13 mouse cellular contexts compared by ENCODE assay signal in genomic region chr3:98094629-98095583, GRCm38 (mm10).
DNase-seq lines count a peak whose midpoint lies in the region; ATAC-seq and TF ChIP-seq lines count a peak whose summit lies in the region.
"Had no signal": no experiment of that assay in that cellular context is flagged by ENCODE, and none has a peak within 500 bp of the region (broad histone marks: within the 10 kb centered on the region; RNA-seq: fewer than 3 reads in every experiment).

No protein-coding gene starts in this region.

- peaks cover 34% of the 10 kb centered on the region for H3K4me1 ChIP-seq in heart, embryonic 15.5 days (replicated peaks)
- no peaks in the 10 kb centered on the region; the same call in 1 of the 2 replicates for H3K4me1 ChIP-seq in lung, postnatal 0 days (ENCODE audit: insufficient read depth, low read depth, low read length)
- H3K4me1 ChIP-seq in forebrain, embryonic 13.5 days, result peaks cover 36% of the 10 kb centered on the region
- peaks cover 16% of the 10 kb centered on the region for H3K4me1 ChIP-seq in stomach, embryonic 16.5 days (ENCODE audit: control insufficient read depth, insufficient read depth, low read length)

- H3K36me3 ChIP-seq in heart, embryonic 15.5 days, result peaks cover 19% of the 10 kb centered on the region
- peaks cover 6% of the 10 kb centered on the region; the same call in 1 of the 2 replicates for H3K36me3 ChIP-seq in lung, postnatal 0 days (ENCODE audit: insufficient read depth, low read length)
- peaks cover 28% of the 10 kb centered on the region for H3K36me3 ChIP-seq in forebrain, embryonic 13.5 days (ENCODE audit: poor library complexity, severe bottlenecking)
- H3K36me3 ChIP-seq in stomach, embryonic 16.5 days (ENCODE audit: control insufficient read depth, insufficient read depth, low read length), result peaks cover 3% of the 10 kb centered on the region; the same call in 1 of the 2 replicates

- H3K9ac ChIP-seq in heart, embryonic 15.5 days, result peak overlapping the region; percentile 25; the same call in 1 of the 2 replicates
- no peak overlapping the region for H3K9ac ChIP-seq in lung, postnatal 0 days (replicated peaks; ENCODE audit: low read depth)
- H3K9ac ChIP-seq in forebrain, embryonic 13.5 days, result no peak overlapping the region
- H3K9ac ChIP-seq in stomach, embryonic 16.5 days (ENCODE audit: low read length), result no peak overlapping the region
- H3K9ac ChIP-seq: hindbrain, embryonic 13.5 days had no signal

- peak overlapping the region; percentile 42 for H3K4me2 ChIP-seq in heart, embryonic 15.5 days
- H3K4me2 ChIP-seq in lung, postnatal 0 days (replicated peaks; ENCODE audit: low read depth, low read length), result no peak overlapping the region
- no peak overlapping the region for H3K4me2 ChIP-seq in forebrain, embryonic 13.5 days
- H3K4me2 ChIP-seq in stomach, embryonic 16.5 days (ENCODE audit: low read depth, low read length), result no peak overlapping the region
- H3K4me2 ChIP-seq: hindbrain, embryonic 13.5 days had no signal

- DNase-seq in heart, adult 18-20 months, result no peak
- peak; percentile 57 for DNase-seq in lung, postnatal 0 days (ENCODE audit: low spot score)
- no peak for DNase-seq in lung, adult 18-20 months
- DNase-seq in adrenal gland, postnatal 25 days, result no peak
- DNase-seq: adrenal gland, adult 8-10 months; kidney, postnatal 4 days; lung, postnatal 4 days had no signal

- 33% methylated on average over 17 of the region's 17 CpGs for WGBS in heart, embryonic 15.5 days
- 54% methylated on average over 17 of the region's 17 CpGs for WGBS in lung, postnatal 0 days
- 65% methylated on average over 17 of the region's 17 CpGs for WGBS in forebrain, embryonic 13.5 days
- 41% methylated on average over 17 of the region's 17 CpGs for WGBS in stomach, embryonic 16.5 days

- H3K27me3 ChIP-seq in heart, embryonic 15.5 days, result no peaks in the 10 kb centered on the region
- no peaks in the 10 kb centered on the region for H3K27me3 ChIP-seq in lung, postnatal 0 days (replicated peaks; ENCODE audit: insufficient read depth, low read length)
- no peaks in the 10 kb centered on the region for H3K27me3 ChIP-seq in forebrain, embryonic 13.5 days
- no peaks in the 10 kb centered on the region for H3K27me3 ChIP-seq in stomach, embryonic 16.5 days (ENCODE audit: control insufficient read depth, insufficient read depth, low read length)
- H3K27me3 ChIP-seq: hindbrain, embryonic 13.5 days; Patski had no signal

- H3K27ac ChIP-seq in heart, embryonic 15.5 days, result peak overlapping the region; percentile 86
- H3K27ac ChIP-seq in lung, postnatal 0 days (ENCODE audit: low read length), result no peak overlapping the region
- 0 out of 2 replicates have a peak overlapping the region, but pooled peaks have one; percentile 27 for H3K27ac ChIP-seq in forebrain, embryonic 13.5 days
- H3K27ac ChIP-seq in stomach, embryonic 16.5 days (ENCODE audit: low read length), result peak overlapping the region; percentile 43
- H3K27ac ChIP-seq: hindbrain, embryonic 13.5 days had no signal

- no peaks in the 10 kb centered on the region for H3K9me3 ChIP-seq in heart, embryonic 15.5 days (replicated peaks)
- no peaks in the 10 kb centered on the region for H3K9me3 ChIP-seq in lung, postnatal 0 days (ENCODE audit: low read length)
- H3K9me3 ChIP-seq in forebrain, embryonic 13.5 days (replicated peaks), result no peaks in the 10 kb centered on the region
- no peaks in the 10 kb centered on the region for H3K9me3 ChIP-seq in stomach, embryonic 16.5 days (replicated peaks; ENCODE audit: control insufficient read depth, low read length)
- H3K9me3 ChIP-seq: hindbrain, embryonic 13.5 days had no signal

- TF ChIP-seq CTCF in lung, postnatal 0 days (IDR thresholded peaks at IDR 0.05), result no peak

- H3K4me3 ChIP-seq in heart, embryonic 15.5 days, result no peak overlapping the region
- H3K4me3 ChIP-seq in lung, postnatal 0 days (ENCODE audit: low read depth, low read length), result no peak overlapping the region
- H3K4me3 ChIP-seq in forebrain, embryonic 13.5 days, result no peak overlapping the region
- no peak overlapping the region for H3K4me3 ChIP-seq in stomach, embryonic 16.5 days (replicated peaks; ENCODE audit: low read length)
- H3K4me3 ChIP-seq: hindbrain, embryonic 13.5 days had no signal

- TF ChIP-seq EP300 in lung, postnatal 0 days (IDR thresholded peaks at IDR 0.05), result no peak

- ATAC-seq in heart, embryonic 15.5 days (replicated peaks; ENCODE audit: insufficient number of reproducible peaks, insufficient read depth, low FRiP score, low read depth), result peak; percentile 68
- ATAC-seq in lung, postnatal 0 days, result peak; percentile 21; the same call in 1 of the 2 replicates
- no peak; the same call in 1 of the 2 replicates for ATAC-seq in forebrain, embryonic 13.5 days
- no peak for ATAC-seq in stomach, embryonic 16.5 days (ENCODE audit: insufficient read depth, low FRiP score)
- ATAC-seq: CD4-positive, CD25-positive, alpha-beta regulatory T cell, adult 4 months; Patski had no signal

Comparison
In these comparisons a context has a peak if more than half of its experiments do, and no peak if none do; other contexts are left out.
1. ATAC-seq: peak in heart, embryonic 15.5 days (single experiment) and lung, postnatal 0 days (single experiment); none in forebrain, embryonic 13.5 days (single experiment) and stomach, embryonic 16.5 days (single experiment).